Mouse (Mus musculus) thymus, postnatal 4 days (tissue): Measurements from ENCODE around the gene Haus6.
"Not testable (repeated sequence)": the region's sequence is repeated elsewhere in the genome, so short reads cannot be mapped to it uniquely, and the experiment has no call there.

Source experiments
- DNase-seq: peaks from one replicate; pipeline ENCODE4 v3.0.0; 2021

Gene Haus6

DNA sequence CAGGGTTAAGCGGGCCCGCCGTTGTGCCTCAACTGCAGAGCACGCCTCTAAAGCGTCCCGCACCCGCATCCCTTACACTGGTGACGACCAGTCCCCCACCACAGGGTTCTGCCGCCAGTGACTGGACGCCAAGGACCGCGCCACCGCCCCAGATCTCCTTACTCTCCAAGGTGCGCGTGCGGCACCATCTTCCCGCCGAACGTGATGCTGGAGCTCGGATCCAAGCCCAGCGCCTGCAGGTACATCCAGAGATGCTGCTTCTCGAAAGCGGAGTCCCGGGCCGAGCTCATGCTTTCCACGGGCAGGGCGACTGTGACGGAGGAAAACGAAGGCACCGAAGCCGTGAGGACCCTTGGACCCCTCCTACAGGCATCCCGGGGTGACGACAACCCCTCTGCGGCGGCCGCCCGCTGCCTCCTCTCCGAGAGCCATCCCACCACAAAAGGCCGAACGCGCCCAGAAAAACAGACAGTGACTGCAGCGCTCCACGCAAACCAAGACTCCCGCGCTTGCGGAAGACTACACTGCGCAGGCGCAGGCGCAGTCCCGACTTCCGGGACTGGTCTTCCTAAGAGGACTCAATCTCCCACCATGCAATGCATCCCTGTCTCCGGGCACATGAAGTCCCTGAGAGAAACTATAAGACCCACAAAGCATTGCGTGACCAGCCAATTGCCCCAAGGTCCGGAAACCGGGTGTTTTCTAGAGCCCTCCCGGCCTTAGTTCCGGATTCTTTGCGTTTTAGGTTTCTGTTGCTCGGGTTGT lies at the start of gene Haus6:
Gene Haus6, minus strand, starts transcription at position 532 of the 765 bp plus-strand sequence.
- DNase-seq = peak; percentile 93

DNA sequence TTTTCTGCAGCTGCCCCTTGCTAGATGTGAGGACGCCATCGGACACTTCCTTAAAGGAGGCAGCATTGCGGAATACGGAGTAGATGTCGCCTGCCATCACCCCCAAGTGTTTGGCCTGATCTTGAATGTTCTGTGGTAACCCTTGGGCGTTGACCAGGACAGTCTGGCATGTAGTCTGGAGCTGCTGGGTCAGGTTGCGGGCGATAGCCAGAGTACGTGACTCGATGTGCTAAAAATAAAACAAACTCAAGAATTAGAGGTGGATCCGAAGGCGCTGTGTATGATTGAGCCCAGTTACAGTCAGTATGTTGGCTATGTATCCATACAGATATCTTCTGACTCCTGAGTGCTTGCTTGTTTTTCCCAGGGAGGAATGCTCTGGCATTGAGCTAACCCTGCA lies 45.3 kb upstream of the Haus6 start:
- no peak for DNase-seq

DNA sequence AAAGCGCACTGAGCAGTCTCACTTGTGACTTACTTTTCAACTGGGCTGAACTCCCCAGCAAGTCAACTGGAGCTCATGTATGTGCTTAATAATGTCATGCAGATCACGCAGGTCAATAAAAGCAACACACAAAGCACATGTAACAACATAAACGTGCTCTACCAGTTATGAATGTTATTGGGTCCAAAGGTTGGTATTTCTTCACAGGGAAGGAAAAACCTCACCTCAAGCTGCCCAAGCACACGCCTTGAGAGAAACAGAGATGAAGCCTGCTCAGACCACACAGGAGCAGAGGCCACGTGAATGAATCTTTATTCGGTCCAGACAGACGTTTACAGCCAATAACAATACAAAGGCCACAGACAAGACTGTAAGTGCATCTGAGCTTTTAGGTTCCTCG lies 44.6 kb upstream of the Haus6 start:
- DNase-seq = not testable (repeated sequence)

DNA sequence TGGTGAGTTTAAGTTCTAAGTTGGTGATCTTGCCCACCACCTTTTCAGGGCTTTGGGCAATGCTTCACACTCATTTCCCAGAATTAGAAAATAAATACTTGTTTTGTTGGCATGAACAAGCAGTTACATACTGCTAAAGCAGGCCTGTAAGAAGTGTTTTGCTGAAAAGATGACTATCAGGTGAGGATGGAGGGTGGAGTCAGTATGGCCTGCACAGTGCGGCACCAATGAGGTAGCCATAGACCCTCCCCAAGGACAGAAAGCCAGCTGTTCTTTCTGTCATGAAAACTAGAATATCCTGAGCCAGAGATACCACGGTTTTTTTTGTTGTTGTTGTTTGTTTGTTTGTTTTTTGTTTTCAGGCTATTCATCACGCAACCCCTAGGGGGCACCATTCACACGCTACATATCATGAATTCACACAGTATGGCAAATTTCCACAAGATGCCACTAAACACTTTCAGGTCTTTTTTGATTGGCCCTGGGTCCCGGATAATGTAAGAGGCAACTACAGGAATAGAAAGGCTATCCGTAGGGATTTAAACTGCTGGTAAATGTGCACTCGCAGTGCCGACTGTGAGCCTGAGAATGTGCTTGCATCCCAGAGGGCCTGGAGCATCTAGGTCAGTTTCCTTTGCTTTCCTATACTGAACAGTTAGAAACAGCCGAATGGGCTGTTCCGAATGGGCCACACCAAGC lies 40.0 kb upstream of the Haus6 start:
- DNase-seq = peak; percentile 33

DNA sequence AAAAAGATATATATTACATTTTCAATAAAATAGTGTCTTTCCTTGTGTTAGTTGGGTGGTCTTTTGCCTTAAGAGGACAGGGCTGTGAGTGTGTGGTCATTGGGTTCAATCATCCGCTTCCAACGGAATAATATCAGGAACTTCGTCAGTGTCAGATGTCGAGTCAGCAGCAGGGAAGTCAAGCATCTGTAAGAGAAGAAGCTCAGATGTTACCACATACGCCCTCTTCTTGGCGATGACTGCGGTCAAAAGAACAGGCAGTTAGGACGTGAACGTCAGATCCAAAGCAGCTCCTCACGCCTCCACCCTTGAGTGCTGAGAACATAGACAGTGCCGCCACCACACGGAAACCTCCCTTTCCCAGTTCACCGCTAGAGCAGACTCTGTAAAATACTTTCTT lies 36.5 kb upstream of the Haus6 start:
- DNase-seq = not testable (repeated sequence)

DNA sequence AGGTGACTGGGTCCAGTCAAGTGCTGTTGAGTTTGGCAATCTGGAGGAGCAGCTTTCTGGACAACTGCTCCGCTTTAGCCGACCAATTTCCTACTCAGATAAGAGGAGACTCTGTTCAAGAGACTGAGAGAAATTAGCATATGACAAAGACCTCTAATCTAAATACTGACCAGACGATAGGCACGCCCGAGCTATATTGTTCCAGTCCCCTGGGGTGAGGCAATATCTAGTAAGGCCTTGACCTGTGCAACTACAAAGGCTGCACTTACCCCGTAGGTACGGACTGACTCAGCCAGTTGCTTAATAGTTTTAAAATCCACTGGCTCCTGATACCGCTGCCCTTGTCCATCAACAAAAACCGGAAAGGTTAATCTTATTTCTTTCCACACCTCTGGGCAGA lies 25.7 kb upstream of the Haus6 start:
- DNase-seq = not testable (repeated sequence)

DNA sequence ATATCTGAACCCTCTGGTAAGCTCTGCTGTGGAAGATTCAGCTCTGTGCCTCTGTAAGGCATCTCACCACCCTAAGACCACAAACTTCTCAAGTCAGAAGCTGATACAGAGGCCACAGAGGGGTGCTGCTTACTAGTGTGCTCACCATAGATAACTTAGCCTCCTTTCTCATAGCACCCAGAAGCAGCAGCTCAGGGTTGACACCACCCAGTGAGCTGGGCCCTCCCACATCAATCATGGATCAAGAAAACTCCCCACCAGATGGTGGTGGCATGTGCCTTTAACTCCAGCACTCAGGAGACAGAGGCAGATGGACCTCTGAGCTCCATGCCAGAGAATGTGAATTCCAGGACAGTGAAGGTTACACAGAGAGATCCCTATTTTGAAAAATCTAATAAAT lies 23.0 kb upstream of the Haus6 start:
- DNase-seq = not testable (repeated sequence)

DNA sequence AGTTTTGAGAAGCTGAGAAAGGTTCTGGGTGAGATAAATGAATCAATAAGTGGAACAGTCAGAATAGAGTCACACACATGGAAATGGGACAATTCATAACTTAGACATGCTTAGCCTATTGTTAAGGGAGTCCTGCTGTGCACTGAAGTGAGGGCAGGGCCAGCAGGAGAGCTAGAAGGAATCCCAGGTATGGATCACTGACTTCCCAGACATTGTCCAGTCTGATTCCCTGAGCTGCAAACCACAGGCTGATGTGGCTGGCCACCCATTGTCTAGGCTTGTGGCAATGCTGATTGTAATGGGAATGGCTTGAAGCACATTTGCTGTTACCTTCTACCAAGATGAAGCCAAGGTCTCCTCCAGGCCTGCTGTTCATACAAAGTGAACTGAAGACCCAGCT lies 22.5 kb upstream of the Haus6 start:
- DNase-seq = not testable (repeated sequence)

DNA sequence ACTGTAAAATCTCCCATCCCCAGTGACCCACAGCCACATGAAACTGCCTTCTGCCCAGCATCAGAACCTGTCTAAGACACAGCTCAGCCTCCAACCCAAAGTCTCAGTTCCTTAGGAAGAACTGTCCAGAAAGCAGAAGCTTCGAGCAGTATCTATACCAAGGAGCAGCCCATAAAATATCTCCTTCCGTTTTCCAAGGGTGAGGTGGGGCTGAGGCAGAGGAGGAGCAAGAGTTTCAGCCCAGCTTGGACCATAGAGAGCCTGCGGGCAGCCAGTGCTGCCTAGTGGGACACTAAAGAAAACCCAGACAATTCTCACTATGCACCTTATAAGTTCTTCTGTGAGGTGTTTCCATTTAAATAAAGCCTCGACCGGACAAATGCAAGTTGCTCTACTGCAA lies 20.7 kb upstream of the Haus6 start:
- DNase-seq = not testable (repeated sequence)

DNA sequence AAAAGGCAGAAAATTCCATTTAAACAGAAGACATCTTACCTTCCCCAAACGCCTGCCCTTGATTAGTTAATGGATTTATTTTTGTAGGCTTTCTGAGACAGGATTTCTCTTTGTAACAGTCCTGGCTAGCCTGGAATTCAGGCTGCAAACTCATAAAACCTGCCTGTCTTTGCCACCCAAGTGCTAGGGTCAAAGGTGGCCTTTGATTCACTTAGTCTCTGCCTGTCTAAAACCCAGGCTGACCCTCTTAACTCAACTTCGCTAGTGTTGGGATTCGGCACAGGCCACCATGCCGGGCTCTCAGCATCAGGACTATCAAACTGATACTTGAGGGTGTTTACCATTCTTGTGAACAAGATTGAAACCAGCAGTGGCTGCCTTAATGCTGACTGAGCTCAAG lies 20.0 kb upstream of the Haus6 start:
- no peak for DNase-seq

DNA sequence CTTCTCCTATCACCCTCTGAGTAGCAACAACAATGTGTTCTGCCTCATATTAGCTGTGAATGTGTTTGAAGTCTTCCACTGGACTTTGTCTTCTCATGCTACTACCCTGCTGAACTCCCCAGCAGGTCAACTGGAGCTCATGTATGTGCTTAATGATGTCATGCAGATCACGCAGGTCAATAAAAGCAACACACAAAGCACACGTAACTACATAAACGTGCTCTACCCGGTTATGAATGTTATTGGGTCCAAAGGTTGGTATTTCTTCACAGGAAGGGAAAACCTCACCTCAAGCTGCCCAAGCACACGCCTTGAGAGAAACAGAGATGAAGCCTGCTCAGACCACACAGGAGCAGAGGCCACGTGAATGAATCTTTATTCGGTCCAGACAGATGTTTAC lies 14.6 kb upstream of the Haus6 start:
- not testable (repeated sequence) for DNase-seq

DNA sequence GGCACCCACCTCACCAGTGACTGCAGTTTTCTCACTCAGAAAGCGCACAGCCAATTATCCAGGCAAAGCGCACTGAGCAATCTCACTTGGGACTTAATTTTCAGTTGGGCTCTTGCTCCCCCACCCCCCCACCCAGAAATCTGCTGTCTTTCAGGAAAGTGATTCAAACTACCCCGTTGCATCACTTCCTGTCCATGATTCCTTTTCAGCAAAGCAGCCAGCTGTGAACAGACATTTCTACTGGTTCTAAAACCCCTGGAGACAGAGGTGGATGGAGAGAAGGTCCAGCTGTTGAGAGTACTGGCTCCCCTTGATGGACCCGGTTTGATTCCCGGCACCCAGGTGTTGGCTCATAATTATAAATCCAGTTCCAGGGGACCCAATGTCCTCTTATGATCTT lies 13.6 kb upstream of the Haus6 start:
- DNase-seq = no peak

DNA sequence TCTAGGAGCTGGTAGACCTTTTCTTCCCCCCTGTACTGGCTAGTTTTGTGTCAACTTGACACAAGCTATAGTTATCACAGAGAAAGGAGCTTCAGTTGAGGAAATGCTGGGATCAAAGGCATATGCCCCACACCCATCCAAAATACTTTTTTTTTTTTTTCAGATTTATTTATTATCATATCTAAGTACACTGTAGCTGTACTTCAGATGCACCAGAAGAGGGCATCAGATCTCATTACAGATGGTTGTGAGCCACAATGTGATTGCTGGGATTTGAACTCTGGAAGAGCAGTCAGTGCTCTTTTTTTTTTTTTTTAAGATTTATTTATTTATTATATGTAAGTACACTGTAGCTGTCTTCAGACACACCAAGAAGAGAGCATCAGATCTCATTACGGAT lies 10.7 kb upstream of the Haus6 start:
- DNase-seq = not testable (repeated sequence)

DNA sequence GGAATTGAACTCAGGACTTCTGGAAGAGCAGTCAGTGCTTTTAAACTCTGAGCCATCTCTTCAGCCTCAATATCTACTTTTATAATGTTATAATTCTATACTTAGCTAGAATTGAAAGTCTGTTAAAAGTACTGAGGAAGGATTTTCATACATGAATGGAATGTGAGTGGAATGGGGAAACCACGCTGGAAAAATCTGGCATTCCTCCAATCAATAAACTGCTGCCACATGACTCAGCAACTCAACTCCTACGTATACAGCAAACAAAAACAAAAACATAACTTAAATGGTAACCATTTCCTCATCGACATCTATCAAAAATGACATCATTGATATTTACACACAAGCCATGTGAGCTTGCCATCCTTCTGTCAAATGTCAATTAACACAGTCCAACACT lies 10.3 kb upstream of the Haus6 start:
- DNase-seq = no peak

DNA sequence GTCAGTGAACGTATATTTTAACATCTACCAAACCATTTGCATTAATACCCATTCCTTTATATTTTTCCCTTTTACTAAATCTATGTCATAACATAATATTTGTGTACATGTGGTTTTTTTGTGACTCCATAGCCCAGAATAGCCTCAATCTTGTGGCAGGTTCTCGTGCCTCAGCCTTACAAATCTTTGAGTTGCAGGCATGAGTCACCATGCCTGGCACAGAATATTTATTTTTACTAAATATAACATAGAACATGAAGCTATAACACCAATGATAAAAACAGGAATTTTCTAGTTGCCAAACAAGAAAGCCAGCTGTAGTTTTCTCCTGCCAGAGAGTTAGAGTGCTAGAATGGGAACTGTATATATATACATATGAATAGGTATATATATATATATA lies 8.7 kb upstream of the Haus6 start:
- DNase-seq = no peak

DNA sequence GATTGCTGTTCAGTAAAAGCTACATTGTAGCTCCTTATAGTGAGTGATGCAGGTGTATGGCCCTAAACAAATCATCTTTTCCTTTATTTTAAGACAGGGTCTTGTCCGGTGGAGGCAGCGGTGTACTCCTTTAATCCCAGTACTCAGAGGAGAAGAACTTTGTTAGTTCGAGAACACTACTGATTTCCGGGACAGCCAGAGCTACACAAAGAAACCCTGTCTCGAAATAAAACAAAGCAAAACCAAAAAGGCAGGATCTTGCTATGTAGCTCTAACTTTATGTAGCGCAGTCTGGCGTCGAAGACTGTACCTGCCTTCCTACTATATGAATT lies 400 bp upstream of the Haus6 start:
- no peak for DNase-seq

DNA sequence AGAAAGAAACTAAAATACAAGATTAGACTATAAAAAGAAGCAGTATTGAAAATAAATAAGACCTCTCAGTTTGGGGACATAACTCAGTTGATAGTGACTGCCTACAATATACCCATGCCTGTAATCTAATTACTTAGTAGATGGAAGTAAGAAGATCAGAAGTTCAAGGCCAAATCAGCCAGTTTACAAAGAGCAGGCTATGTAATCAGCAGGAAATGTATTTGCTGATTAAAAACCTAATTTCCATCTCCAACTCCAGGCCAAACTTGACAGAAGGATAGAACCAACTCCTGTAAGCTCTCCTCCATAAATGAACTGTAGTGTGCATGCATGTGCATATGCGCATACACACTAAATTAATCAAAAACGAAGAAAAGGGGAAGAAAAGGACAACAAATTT lies 20.6 kb downstream of the Haus6 start:
- no peak for DNase-seq

DNA sequence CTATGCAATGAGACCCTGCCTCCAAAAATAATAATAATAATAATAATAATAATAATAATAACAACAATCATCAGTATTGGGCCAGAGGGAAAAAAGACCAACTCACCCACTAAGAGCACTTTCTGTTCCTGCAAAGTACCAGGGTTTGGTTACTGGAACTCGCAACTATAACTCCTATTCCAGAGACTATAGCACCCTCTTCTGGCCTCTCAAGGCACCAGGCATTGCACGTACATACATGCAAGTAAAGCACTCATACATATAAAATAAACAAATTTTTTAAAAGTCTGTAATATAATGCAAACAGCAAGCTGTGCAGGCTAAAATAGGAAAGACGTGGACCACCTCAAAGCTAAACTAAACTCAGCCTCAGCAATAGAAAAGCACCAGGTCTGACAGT lies 23.6 kb downstream of the Haus6 start:
- peak; percentile 36 for DNase-seq

DNA sequence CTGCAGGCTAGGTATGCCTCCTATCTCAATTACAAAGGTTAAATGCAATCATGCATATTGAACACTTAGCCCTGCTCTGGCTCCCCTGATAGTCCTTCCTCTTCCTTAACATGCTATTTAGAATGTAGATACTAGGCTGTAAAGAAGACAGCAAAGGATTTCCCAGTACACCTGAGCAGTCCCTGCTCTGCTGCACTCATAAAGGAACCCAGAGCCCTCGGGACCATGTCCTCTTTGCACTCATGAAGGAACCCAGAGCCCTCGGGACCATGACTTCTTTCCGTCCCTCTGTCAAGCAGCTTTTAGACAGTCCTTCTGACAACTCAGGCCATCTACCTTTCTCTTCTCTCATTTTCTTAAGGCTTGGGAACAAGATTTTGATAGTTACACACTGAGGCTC lies 31.3 kb downstream of the Haus6 start:
- DNase-seq = no peak

DNA sequence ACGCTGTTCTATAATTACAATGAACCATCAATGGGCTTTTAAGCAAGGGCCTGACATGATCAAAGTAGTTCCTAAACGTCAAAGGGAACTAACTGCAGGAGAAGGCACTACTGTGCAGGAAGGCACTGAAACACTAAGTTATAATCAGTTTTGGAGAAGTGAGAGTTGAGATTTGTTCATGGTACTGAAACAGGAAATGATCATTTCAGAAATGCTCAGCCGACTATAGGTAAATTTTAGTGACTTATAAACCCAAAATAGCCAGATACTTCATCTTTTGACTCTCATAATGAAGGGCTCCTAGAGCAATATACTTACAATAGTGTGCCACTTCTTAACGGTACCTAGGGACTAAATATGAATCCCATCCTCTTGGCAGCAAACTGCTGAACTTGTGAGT lies 31.8 kb downstream of the Haus6 start:
- no peak for DNase-seq

DNA sequence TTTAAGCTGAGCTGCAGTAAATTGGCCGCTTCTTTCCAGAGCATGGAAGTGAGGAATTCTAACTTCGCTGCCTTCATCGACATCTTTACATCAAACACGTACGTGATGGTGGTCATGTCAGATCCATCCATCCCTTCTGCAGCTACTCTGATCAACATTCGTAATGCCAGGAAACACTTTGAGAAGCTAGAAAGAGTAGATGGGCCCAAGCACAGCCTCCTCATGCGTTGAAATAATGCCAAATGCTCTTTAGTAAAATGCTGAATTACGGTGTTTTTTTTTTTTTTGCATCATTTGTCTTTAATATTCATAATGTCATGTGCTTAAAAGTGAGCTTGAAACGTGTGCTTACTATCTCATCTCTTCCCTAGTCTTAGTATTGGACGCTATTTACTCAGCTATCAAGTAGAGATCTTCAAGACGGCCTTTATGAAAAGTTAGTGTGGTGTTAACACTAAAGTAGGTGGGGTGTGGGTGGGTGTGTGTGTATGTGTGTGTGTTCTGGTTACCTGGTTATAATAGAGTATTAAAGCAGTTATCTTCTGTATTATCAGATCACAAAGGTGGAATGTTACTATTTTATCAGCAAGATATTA lies 35.1 kb downstream of the Haus6 start:
- DNase-seq = no peak

DNA sequence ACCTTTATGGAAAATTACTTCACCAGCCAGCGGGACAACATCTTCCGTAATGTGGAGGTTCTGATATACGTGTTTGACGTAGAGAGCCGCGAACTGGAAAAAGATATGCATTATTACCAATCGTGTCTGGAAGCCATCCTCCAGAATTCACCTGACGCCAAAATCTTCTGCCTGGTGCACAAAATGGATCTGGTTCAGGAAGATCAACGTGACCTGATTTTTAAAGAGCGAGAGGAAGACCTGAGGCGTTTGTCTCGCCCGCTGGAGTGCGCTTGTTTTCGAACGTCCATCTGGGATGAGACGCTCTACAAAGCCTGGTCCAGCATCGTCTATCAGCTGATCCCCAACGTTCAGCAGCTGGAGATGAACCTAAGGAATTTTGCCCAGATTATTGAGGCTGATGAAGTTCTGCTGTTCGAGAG lies 35.7 kb downstream of the Haus6 start:
- DNase-seq = peak; percentile 17

DNA sequence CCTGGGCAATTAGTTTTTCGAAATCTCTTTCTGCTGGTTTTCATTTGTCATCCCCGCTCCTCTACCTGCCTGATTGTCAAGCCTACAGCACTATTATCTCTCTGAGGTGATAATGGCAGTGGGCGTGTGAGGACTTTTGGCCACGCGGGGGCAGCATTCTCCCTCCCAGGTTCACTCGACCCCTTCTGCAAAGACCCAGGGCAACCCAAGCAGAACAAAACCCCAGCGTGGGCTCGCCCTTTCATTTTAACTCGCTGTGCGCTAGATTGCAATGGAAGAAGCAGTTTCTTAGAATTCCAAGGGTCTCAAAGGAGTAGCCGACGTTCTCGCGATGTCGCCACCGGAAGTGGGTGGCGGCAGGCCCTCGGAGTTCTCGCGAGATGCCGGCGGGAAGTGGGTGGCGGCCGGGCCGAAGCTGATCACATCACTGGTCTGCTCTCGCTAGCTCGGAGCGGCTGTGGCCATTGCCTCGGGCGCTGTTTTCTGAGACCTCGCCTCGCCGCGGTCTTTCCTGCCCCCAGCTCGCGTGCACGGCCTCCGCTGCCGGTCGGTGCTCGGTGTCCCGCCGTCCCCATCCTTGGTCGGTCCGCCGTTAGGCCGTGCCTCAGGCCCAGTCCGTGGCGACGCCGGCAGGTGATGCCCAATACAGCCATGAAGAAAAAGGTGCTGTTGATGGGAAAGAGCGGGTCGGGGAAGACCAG lies 36.4 kb downstream of the Haus6 start, which contains the start of gene Rraga:
Gene Rraga, plus strand, starts transcription at position 386 of the 701 bp plus-strand sequence.
- DNase-seq = peak; percentile 97

DNA sequence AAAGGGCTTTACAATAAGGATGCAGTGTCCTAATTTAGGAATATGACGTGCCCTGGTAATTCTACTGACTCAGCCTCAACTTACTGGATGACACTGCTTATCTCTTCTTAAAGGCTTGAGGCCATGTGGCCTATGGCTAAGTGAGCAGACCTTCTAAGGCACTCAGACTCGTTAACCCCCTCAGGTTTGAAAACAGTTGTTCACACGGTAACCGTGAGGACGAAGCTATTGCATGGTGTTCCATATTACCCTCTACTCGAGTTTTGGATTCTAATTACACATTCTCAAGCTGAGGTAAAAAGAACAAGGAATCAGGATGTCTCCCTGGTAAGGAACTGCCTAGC lies 36.9 kb downstream of the Haus6 start:
- no peak for DNase-seq
